Mouse (Mus musculus): ENCODE results near the gene Bend7. TPM values are rescaled to one million over a fixed set of nuclear protein-coding genes. Genes with fewer than 3 reads are reported as not detected.

Gene Bend7
- 1.6 TPM for polyA plus RNA-seq (2015; fragmentation: Illumina TruSeq; extraction: RNeasy Lipid Tissue Mini Kit (QIAGEN cat#74804); ENCODE audit: insufficient read depth, low read depth, low replicate concordance)

DNA sequence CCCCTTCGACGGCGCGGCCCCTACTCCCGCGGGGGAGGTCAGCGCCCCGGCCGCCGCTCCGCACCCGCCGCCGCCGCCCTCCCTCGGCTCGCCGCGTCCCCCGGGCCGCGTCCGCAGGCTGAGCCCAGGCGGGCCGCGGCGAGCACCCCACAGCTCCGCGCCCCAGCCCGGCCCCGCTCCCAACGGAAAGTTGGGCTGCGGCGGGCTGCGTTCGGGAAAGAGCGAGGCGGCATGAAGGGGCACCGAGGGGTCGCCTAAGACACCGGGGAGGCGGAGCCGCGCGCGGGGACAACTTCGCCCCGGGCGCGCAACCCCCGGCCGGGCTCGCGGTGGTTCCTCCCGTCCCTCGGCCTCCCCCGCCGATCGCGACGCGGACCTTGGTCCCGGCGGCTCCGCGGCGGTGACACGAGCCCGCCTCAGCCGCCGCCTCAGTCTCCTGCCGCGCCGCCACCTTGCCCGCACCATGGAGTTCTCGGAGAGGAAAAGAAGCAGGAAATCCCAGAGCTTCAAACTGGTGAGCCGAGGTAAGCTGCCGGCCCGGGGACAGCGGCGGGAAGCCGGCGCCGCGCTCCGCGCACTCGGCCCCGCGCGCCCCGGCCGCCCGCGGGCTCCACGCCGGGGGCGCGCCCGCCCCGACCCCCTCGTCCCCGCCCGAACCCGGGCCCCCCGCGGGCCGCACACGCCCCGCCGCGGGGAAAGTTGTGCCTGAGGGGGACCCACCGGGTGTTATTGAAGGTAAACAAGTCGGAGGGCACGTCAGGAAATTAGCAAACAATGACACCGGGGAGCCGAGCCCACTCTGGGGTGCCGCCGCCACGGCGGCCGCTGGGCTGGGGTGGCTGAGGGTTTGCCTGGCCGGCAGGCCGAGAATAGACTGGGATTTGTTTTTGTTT lies at the start of gene Bend7:
TSS of gene Bend7 (plus strand) at position 63 of the 893 bp plus-strand sequence.

Other genes with a start within 250 kb of the Bend7 start
- gene Prpf18, start 65.7 kb upstream of the Bend7 start, polyA plus RNA-seq (2015; fragmentation: Illumina TruSeq; extraction: RNeasy Lipid Tissue Mini Kit (QIAGEN cat#74804); ENCODE audit: insufficient read depth, low read depth, low replicate concordance) = 12.6 TPM
- gene Sephs1, start 163.7 kb downstream of the Bend7 start, polyA plus RNA-seq (2015; fragmentation: Illumina TruSeq; extraction: RNeasy Lipid Tissue Mini Kit (QIAGEN cat#74804); ENCODE audit: insufficient read depth, low read depth, low replicate concordance) = 2.2 TPM
- gene Phyh, start 201.2 kb downstream of the Bend7 start, polyA plus RNA-seq (2015; fragmentation: Illumina TruSeq; extraction: RNeasy Lipid Tissue Mini Kit (QIAGEN cat#74804); ENCODE audit: insufficient read depth, low read depth, low replicate concordance) = 18.5 TPM

Data from pancreas, adult 10 weeks (tissue).